In the genomic region with DNA sequence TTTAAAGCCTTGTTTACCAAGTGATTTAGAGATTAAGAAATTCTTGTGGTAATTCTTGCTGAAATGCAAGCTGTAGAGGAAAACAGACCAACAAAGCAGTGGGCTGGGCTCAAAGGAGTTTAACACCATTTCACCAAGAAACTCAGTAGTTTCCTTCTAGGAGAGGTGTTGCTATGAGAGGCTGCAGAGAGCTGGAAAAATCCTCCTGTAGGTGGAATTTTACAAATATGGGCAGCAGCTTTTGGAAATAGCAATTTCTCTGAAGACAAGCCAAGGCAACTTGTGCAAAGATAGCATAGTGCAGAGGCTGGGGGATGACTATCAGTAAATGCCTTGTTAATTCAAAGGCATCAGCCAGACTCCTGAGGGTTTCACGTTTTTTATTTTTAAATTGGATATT, we compare ENCODE assay signal across 25 mouse cellular contexts. TPM values are rescaled to one million over a fixed set of nuclear protein-coding genes. Genes with fewer than 3 reads are reported as not detected.
"Had no signal": no experiment of that assay in that cellular context is flagged by ENCODE, and none has a peak within 500 bp of the region (broad histone marks: within the 10 kb centered on the region; RNA-seq: fewer than 3 reads in every experiment).

No protein-coding gene starts in this region.

- H3K27ac ChIP-seq: heart, embryonic 13.5 days; heart, embryonic 15.5 days; hindbrain, embryonic 15.5 days; hindbrain, postnatal 0 days; kidney, embryonic 15.5 days; kidney, postnatal 0 days; limb, embryonic 13.5 days; limb, embryonic 15.5 days; liver, embryonic 12.5 days; liver, embryonic 14.5 days had no signal

- H3K36me3 ChIP-seq: heart, embryonic 13.5 days; heart, embryonic 15.5 days; hindbrain, embryonic 15.5 days; kidney, embryonic 15.5 days; limb, embryonic 13.5 days; limb, embryonic 15.5 days; liver, embryonic 12.5 days had no signal

- H3K4me3 ChIP-seq: heart, embryonic 13.5 days; heart, embryonic 15.5 days; hindbrain, embryonic 15.5 days; kidney, embryonic 15.5 days; limb, embryonic 13.5 days; limb, embryonic 15.5 days; liver, embryonic 12.5 days had no signal

- H3K27me3 ChIP-seq: limb, embryonic 15.5 days had no signal

- ATAC-seq: forebrain, postnatal 0 days; hindbrain, postnatal 0 days; intestine, embryonic 16.5 days; liver, embryonic 12.5 days had no signal

- H3K9me3 ChIP-seq: heart, embryonic 13.5 days; heart, embryonic 15.5 days; hindbrain, embryonic 15.5 days; kidney, embryonic 15.5 days; limb, embryonic 13.5 days; limb, embryonic 15.5 days; liver, embryonic 12.5 days had no signal

- DNase-seq: forebrain, postnatal 0 days; gastrocnemius, postnatal 14 days; gastrocnemius, postnatal 36 days; heart, adult 18-20 months; heart, postnatal 14 days; heart, postnatal 36 days; kidney, adult 11 months; kidney, adult 2 months; kidney, adult 9 months; kidney, postnatal 14 days; kidney, postnatal 36 days; layer of hippocampus, adult 9-11 months; layer of hippocampus, postnatal 36 days had no signal

RNA-seq across cellular contexts. Expression of a gene that starts 29.3 kb away (rescaled TPM):
- total RNA-seq: hematopoietic stem cell, adult 5-6 weeks had no signal
